Mouse (Mus musculus): ENCODE measurements around the gene Phactr2. TPM values are rescaled to one million over a fixed set of nuclear protein-coding genes. Genes with fewer than 3 reads are reported as not detected.

Phactr2 gene
- polyA plus RNA-seq, 1 experiment from 2014 or later, result 24.7 TPM

DNA sequence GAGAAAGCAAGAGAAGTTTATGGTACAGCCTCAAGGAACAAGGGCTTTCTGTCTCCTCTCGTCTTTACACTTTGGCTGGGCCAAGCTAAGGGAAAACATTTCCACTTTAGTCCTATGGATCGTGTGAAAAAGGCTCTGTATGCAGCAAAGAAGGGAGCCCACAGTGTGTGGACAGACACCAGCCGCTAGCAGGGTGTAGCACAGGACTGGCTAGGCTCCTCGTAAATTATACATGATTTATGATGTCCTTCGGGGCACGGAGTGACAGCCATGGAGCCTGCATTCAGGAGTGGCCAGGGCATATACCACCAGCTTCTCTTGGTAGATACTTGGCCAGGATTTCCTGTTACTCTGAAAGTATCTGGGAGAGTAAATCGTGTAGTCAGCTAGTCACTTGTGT lies 203.1 kb downstream of the Phactr2 start:
- H3K4me3 ChIP-seq (ENCODE audit: low read depth, low read length), result no peak overlapping the region

DNA sequence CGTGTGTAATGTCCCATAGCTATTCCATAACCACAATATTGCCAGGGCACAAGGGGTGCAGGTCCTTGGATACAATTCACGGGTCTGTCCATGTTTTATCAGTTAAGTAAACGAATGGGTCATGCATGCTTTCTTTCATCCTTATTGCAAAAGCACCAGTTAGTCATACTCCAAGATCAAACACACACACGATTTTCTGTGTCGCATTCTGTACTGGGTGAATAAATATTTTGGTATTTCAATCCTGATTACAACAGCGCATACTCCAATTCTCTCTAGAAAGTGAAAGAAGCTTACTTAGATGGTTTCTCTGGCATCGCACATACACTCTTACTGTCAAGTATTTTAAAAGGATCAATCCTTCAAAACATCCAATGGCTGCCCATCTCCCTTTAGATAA lies 203.9 kb downstream of the Phactr2 start:
- Histone ChIP-seq H3K4me1 (ENCODE audit: insufficient read depth, low read depth, low read length) (peaks cover 3% of the 10 kb centered on the region; the same call in 1 of the 2 replicates), H3K4me2 (replicated peaks; ENCODE audit: low read depth, low read length) (no peak overlapping the region), H3K4me3 (ENCODE audit: low read depth, low read length) (no peak overlapping the region), H3K9ac (replicated peaks; ENCODE audit: low read depth) (no peak overlapping the region), H3K27ac (ENCODE audit: low read length) (no peak overlapping the region), H3K9me3 (ENCODE audit: low read length) (no peaks in the 10 kb centered on the region), H3K36me3 (ENCODE audit: insufficient read depth, low read length) (no peaks in the 10 kb centered on the region; the same call in 1 of the 2 replicates), H3K27me3 (replicated peaks; ENCODE audit: insufficient read depth, low read length) (no peaks in the 10 kb centered on the region)
- 48% methylated on average over 7 of the region's 7 CpGs for WGBS
- DNase-seq (ENCODE audit: low spot score), result peak; percentile 59
- TF ChIP-seq CTCF (IDR thresholded peaks at IDR 0.05) (no peak), EP300 (IDR thresholded peaks at IDR 0.05) (peak; percentile 25; the same call in 1 of the 2 replicates)
- ATAC-seq, result peak; percentile 59

More for the DNA sequence above, 203.1 kb downstream of the Phactr2 start:
- no peak for DNase-seq (ENCODE audit: low spot score)
- no peak for ATAC-seq
- no peak overlapping the region for H3K9ac ChIP-seq (replicated peaks; ENCODE audit: low read depth)
- H3K9me3 ChIP-seq (ENCODE audit: low read length), result no peaks in the 10 kb centered on the region
- WGBS, result 71% methylated on average over 7 of the region's 7 CpGs
- H3K27ac ChIP-seq (ENCODE audit: low read length), result peak overlapping the region; percentile 43; the same call in 1 of the 2 replicates
- H3K27me3 ChIP-seq (replicated peaks; ENCODE audit: insufficient read depth, low read length), result no peaks in the 10 kb centered on the region
- H3K36me3 ChIP-seq (ENCODE audit: insufficient read depth, low read length), result no peaks in the 10 kb centered on the region; the same call in 1 of the 2 replicates
- H3K4me2 ChIP-seq (replicated peaks; ENCODE audit: low read depth, low read length), result no peak overlapping the region
- H3K4me1 ChIP-seq (ENCODE audit: insufficient read depth, low read depth, low read length), result peaks cover 3% of the 10 kb centered on the region; the same call in 1 of the 2 replicates
- no peak for TF ChIP-seq EP300 (IDR thresholded peaks at IDR 0.05)
- TF ChIP-seq CTCF (IDR thresholded peaks at IDR 0.05), result no peak

DNA sequence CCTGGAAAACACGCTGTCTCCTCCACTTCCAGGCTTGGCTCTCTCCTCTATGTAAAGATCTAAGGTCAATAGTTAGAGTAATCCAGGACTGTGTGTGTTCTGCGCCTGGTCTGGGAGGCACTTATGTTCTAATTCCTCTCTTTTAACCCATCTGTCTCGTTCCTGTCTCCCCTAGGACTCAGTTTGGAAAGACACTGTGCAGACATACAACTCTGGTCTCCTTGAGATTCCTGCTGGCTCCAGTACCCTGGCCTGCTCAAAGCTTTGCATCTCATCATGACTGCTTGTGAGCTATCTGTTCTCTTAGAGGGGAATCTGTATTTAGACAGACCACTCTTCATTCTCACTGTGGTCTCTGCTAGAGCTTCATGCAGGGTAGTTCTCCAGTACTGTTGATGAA lies 215.0 kb downstream of the Phactr2 start:
- Histone ChIP-seq H3K9ac (replicated peaks; ENCODE audit: low read depth) (no peak overlapping the region), H3K27ac (ENCODE audit: low read length) (no peak overlapping the region), H3K27me3 (replicated peaks; ENCODE audit: insufficient read depth, low read length) (no peaks in the 10 kb centered on the region), H3K4me2 (replicated peaks; ENCODE audit: low read depth, low read length) (no peak overlapping the region), H3K4me3 (ENCODE audit: low read depth, low read length) (no peak overlapping the region), H3K9me3 (ENCODE audit: low read length) (no peaks in the 10 kb centered on the region), H3K36me3 (ENCODE audit: insufficient read depth, low read length) (no peaks in the 10 kb centered on the region; the same call in 1 of the 2 replicates), H3K4me1 (ENCODE audit: insufficient read depth, low read depth, low read length) (no peaks in the 10 kb centered on the region)
- ATAC-seq (no peak), DNase-seq (ENCODE audit: low spot score) (no peak)
- WGBS, result 61% methylated on average over 3 of the region's 3 CpGs
- TF ChIP-seq CTCF (IDR thresholded peaks at IDR 0.05) (no peak), EP300 (IDR thresholded peaks at IDR 0.05) (no peak)

DNA sequence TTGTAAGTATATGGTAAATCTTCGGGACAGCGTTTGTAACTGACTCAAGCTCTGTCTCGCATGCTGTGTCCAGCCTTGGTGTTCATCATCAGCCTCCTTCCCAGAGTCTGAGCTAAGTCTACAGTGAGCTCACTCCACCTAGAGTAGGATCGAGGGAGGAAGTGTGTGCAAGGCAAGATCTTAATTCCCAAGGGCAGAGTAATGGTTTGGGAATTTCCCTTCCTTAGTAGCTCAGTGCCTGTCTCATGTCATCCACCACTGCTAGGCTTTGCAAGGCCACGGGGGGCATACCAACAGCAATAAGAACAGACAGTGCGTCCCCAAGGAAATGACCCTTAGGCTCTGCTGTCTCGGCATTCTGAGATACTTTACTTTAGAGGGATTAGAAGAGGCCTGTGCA lies 218.0 kb downstream of the Phactr2 start:
- H3K4me1 ChIP-seq (ENCODE audit: insufficient read depth, low read depth, low read length), result no peaks in the 10 kb centered on the region
- peaks cover 8% of the 10 kb centered on the region; the same call in 1 of the 2 replicates for H3K36me3 ChIP-seq (ENCODE audit: insufficient read depth, low read length)
- DNase-seq (ENCODE audit: low spot score) (peak; percentile 47), ATAC-seq (peak; percentile 86)
- H3K9ac ChIP-seq (replicated peaks; ENCODE audit: low read depth), result no peak overlapping the region
- WGBS, result 55% methylated on average over 7 of the region's 7 CpGs
- H3K27ac ChIP-seq (ENCODE audit: low read length), result no peak overlapping the region
- H3K4me3 ChIP-seq (ENCODE audit: low read depth, low read length), result no peak overlapping the region
- TF ChIP-seq EP300 (IDR thresholded peaks at IDR 0.05) (0 out of 2 replicates have a peak, but pooled peaks have one; percentile 24), CTCF (IDR thresholded peaks at IDR 0.05) (peak; percentile 38)
- no peaks in the 10 kb centered on the region for H3K27me3 ChIP-seq (replicated peaks; ENCODE audit: insufficient read depth, low read length)
- H3K9me3 ChIP-seq (ENCODE audit: low read length), result no peaks in the 10 kb centered on the region
- H3K4me2 ChIP-seq (replicated peaks; ENCODE audit: low read depth, low read length), result no peak overlapping the region

DNA sequence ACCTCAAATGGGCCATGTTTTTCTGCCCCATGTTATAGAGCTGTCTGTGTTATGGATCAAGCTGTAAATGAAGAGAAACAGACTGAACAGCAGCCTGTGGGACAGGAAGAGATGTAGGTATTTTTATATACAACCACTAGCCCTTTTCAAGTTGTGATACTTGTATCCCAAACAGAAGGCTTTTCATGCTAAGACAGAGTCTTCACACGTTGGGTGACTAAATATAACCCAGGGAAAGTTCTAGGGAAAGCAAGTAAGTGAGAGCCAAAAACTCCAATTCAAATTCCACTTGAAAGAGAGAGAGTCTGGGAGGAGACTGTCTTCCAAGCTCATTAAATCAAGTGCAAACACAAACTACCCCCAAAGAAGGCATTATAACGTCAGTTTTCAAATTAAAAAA lies 223.9 kb downstream of the Phactr2 start:
- WGBS, result 29% methylated on average over 2 of the region's 2 CpGs
- H3K4me1 ChIP-seq (ENCODE audit: insufficient read depth, low read depth, low read length), result no peaks in the 10 kb centered on the region
- TF ChIP-seq EP300 (IDR thresholded peaks at IDR 0.05), result 0 out of 2 replicates have a peak, but pooled peaks have one; percentile 0
- no peak for TF ChIP-seq CTCF (IDR thresholded peaks at IDR 0.05)
- DNase-seq (ENCODE audit: low spot score) (no peak), ATAC-seq (peak; percentile 1; the same call in 1 of the 2 replicates)
- no peaks in the 10 kb centered on the region for H3K9me3 ChIP-seq (ENCODE audit: low read length)
- no peak overlapping the region for H3K4me2 ChIP-seq (replicated peaks; ENCODE audit: low read depth, low read length)
- no peak overlapping the region for H3K9ac ChIP-seq (replicated peaks; ENCODE audit: low read depth)
- no peak overlapping the region for H3K4me3 ChIP-seq (ENCODE audit: low read depth, low read length)
- no peaks in the 10 kb centered on the region for H3K27me3 ChIP-seq (replicated peaks; ENCODE audit: insufficient read depth, low read length)
- peaks cover 17% of the 10 kb centered on the region for H3K36me3 ChIP-seq (ENCODE audit: insufficient read depth, low read length)
- H3K27ac ChIP-seq (ENCODE audit: low read length), result no peak overlapping the region

DNA sequence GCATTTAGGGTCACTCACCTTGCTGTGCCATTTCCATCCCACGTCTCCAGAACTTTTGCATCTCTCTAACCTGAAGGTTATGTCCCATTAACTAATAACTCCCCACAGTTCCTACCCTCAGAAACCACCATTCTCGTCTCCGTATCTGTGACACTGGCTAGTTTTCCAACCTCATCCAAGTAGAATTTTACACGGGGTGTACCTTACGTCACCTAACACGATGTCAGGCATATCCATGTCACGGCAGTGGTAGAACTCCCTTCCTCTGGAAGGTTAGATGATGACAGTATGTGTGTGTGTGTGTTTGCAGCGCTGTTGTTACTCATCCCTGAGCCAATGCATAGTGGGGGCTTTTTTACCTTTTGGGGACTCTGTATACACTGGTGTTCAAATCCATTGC lies 225.1 kb downstream of the Phactr2 start:
- 96% methylated on average over 8 of the region's 8 CpGs for WGBS

More for the DNA sequence above, 225.1 kb downstream of the Phactr2 start:
- Histone ChIP-seq H3K9ac (replicated peaks; ENCODE audit: low read depth) (no peak overlapping the region), H3K9me3 (ENCODE audit: low read length) (no peaks in the 10 kb centered on the region), H3K4me3 (ENCODE audit: low read depth, low read length) (no peak overlapping the region), H3K4me2 (replicated peaks; ENCODE audit: low read depth, low read length) (no peak overlapping the region), H3K27me3 (replicated peaks; ENCODE audit: insufficient read depth, low read length) (no peaks in the 10 kb centered on the region), H3K27ac (ENCODE audit: low read length) (no peak overlapping the region), H3K36me3 (ENCODE audit: insufficient read depth, low read length) (peaks cover 17% of the 10 kb centered on the region), H3K4me1 (ENCODE audit: insufficient read depth, low read depth, low read length) (no peaks in the 10 kb centered on the region)
- no peak for ATAC-seq
- TF ChIP-seq EP300 (IDR thresholded peaks at IDR 0.05) (no peak), CTCF (IDR thresholded peaks at IDR 0.05) (no peak)
- no peak for DNase-seq (ENCODE audit: low spot score)

All from lung, postnatal 0 days (tissue).